Mouse (Mus musculus): ENCODE measurements at regions not wholly inside any gene's neighbourhood (a gene's known extent, or its start where the extent isn't known, plus 50 kb on each side); places are given as distances from the start of the nearest gene placed in this dataset.

DNA sequence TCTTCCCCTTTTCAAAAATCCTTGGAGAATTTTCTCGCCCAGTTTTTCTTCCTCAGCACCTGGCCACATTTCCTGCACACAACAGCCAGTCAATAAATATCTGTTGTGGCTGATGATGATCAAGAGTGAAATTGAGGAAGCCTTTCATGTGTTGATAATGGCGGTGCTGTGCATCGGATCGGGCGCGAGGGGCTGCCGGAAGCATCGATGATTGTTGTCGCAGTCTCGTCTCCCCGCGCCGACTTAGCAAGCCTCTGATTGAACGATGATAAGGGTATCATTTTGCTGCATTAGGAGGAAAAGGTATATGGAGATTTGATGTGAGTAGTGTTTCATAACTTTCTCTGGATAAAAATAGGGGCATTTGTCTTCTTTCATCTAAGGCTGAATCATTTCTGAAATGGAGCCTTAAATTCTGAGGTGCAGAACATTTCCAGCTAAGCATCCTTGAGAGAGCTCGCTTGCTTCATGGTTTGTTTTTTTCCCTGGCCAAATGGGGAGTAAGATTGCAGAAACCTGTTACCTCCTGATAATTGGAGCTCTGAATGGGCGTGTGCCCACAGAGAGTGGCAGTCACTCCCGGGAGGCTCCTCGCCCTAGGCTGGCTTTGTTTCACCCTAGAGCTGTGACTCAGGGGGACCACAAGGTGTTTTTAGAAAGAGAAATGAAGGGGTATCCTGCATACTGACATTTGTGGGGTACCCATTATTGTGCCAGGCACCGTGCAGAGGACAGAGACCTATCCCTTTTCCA is 94.8 kb upstream of the Podxl start:
- DNase-seq, result no peak

DNA sequence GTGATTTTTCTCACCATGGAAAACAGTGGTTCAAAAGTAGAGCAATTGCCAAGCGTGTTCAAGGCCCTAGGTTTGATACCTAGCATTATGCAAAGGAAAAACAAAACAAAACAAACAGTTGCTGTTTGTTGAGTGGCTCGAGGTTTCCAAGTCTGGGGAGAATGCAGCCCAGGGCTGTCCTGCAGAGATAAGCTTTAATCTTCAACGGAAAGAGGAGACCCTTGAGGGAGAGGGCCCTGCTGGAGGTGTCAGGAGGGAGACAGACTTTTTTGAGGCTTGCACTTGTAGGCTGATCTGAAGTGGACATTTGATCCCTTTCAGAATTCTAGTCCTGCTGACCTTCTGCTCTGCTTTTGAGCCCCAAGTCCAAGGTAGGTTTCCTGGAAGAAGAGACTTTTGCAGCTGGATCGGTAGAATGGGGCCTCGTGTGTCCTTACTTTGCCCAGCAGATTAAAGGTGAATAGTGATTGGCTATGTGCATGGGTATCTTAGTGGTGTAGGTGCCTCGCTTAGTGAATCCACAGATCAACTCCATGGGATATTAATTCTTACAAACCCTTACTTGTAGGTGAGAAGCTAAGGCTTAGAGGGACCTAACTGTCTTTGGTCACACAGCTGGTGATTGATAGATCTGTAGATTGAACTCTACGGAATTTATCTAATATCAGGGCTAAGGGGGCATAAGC is 87.2 kb upstream of the Podxl start:
- DNase-seq, result no peak

DNA sequence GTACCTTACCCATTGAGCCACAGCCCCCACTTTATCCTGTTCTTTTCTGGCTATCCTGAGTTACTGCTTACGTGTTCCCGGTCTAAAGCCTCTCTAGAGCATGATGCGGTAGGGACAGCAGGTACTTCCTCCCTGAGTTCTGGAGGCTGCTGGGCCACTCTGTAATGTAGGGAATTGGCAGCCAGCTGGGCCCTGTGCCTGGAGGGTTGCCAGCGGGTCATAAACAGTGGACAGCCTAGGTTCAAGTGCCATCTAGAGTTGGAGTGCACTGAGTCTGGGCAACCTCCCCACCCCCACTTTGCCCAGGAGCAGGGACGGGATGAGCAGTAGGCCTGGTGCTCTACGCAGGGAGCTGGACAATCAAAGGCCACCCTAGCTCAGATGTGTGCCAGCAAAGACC is 81.5 kb upstream of the Podxl start:
- no peak for DNase-seq

DNA sequence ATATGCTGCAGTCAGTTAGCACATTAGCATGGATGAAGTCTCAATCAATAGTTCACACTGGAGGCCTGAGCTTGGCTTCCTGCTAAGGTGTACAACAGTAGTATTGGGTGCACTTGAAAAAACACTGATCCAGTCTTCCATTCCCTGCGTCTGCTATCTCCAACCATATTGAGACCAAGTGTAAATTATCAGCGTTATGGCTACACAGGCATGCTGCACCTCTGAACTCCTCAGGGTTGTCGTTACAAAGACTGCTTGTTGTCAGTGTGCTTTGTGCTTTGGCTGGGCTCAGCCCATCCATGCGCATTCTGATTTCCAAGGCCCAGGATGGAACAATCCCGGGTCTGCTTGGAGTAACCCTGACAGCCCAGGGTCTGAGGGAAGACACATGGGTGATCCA is 80.7 kb upstream of the Podxl start:
- DNase-seq, result no peak

DNA sequence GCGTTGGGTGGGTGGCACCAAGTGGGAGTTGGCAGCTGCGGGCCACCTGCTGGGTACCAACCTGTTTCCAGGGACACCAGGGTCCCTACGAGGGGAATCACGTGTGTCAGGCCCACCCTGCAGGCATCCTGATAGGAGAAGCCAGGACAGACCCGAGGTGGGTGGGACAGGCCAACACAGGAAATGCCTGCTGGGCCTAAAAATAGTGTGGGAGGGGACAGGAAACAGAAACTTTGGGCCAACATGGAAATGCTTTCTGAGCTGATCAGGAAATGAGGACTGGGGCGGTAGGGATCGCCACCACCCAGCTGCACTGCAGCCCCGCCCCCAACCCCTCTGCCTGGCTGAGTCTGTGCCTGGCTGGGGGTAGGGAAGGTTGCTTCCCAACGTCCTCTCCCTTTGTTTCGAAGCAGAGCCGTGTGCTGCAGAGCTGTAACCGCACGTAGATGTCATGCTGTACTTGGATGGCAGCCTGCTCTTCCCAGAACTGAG is 78.7 kb upstream of the Podxl start:
- DNase-seq, result peak; percentile 68

DNA sequence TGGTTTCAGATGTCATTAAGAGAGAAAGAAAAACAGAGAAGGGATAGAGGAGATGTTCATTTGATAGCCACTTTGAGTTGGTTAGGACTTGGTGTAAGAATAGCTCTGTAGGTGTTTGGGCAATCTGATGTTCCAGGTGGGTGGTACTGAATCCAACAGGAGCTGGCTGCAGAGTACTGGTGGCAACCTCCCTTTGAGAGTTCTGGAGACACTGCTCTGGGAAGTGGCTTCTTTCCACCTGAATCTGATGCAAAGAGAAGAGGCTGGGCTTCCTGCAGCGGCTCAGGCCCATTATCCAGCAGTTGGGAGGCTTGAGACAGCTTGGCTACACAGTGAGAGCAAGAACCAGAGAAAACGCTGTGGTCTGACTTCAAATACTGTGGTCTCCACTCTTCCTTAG is 77.0 kb upstream of the Podxl start:
- no peak for DNase-seq

DNA sequence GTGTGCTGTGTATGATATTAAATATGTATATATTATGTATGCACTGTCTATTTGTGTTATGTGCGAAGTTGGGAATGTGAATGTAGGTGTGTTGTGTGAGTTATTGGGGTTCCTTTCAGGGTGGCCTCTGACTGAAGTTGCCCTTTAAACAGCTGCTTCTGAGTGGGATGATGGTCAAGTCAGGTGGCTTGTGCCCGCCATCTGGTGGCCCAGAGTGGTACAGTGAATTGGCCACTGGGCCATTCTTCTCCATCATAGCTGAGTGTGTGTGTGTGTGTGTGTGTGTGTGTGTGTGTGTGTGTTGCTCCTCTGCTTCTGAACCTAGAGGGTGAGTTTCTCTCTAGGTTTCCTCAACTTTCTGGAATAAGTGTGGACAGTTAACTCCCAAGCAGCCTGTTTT is 75.7 kb upstream of the Podxl start:
- DNase-seq, result peak; percentile 85

DNA sequence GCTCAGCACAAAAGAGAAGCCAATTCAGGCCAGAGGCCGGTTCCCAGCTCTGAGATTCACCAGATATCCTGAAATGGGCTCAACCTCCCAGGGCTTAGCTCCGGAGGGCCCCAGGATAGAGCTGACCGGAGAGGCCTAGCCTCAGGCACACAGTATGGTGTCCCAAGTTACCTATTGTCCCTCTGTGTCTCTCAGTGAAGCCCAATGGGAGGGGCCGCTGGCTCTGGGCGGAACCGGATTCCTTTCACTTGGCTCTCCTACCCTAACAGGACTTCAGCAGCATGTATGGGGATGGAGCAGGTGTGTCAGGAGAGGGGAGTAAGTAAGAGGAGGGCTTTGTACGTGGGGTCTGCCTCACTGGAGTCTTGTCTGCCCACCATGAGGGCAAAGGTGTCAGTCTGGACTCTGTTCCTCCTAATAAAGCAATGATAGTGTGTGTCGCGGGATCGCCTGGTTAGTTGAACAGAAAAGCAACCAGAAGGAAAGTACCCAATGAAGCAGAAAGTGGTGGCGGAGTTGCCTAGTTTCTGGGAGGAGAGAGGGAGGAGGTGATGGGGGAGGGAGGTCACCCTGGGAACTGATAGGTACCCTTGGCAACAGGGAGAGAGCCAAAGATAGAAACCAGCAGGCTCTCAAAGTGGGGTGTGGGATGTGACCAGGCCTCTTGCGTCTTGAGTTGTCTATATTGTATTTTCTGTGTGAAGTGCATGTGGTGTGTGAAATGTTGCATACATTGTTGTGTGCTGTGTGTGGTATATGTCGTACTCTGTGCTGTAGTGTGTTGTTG is 74.8 kb upstream of the Podxl start:
- no peak for DNase-seq

DNA sequence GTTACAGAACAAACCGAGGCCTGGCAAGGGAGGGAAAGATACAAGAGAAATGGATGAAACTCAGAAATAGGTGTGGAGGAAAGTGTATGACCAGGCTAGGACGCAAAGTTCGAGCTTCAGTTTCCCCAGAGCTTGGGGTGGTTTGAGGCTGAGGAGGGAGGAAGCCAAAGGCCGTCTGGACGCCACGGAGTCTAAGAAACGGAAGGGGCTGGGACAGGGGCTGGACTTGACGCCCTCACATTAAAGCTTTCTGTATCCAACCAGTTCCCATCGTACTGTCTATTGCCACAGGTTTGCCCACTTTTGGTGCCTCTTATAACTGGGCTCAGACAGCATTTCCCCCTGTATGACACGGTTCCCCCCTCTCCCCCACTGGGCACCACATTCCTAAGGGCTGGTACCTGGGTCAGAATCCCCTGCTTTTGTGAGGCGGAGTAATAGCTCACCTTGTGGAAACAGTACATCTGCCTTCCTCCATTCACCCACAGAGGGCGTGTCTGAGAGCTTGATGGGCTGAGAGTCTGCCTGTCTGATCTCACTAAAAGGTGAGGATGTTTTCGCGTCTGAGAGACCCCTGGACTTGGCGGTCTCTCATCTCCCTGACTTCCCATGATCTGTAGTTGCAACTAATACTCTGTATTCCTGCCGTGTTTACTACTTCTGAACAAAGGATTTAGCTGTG is 73.7 kb upstream of the Podxl start:
- no peak for DNase-seq

DNA sequence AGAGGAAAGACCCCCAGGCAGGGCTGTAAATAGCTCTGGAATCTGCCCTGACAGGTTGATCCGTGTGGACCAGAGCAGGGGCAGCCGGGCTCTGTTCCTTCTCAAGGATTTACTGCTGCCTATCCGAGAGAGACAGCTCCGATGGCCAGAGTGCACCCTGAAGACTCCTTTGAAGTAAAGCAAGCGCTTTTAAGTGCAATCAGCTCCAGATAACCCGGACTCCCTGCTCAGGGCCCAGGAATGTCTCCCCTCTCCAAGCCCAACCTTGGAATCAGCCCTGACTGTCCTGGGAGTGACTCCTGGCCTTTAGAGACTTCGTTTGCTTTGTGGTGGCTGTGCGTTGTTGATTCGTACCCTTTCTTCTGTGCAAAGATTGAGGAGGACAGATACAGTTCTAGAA is 73.2 kb upstream of the Podxl start:
- DNase-seq, result no peak

DNA sequence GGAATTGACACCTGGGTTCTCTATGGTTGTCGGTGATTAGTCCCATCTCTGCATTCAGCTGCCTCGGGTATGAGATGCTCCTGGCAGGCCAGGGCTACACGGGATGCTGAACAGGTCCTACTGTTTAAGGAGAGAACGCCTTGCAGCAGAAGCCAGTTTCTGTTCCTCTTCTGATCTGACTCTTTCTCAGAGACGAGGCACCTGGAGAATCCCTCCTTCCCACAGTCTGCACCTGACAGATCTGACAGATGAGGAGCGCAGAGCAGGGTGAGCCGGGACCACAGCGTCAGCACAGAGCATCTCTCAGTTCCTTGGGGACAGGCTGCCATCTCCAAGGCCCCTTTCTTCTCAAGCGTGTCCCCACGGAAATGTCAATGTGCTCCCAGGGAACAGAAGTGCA is 68.7 kb upstream of the Podxl start:
- DNase-seq, result no peak

DNA sequence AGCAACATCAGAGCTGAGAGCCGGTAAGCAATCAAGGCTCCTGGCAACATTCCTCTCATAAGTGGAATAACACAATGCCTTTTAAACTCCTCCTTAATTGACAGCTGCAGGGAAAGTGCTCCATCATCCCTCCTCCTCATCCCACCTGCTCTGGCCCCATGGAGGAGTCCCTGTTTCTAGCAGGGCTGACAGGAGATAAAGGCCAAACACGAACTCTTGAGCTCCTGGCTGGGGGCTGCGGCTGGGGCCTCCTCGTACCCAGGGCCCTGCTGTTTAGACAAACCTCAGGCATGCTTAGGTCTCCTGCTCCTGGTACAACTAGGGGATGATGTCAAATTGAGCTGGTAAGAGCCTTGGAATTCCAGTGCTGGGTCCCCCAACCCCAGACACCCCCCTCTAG is 66.2 kb upstream of the Podxl start:
- no peak for DNase-seq

DNA sequence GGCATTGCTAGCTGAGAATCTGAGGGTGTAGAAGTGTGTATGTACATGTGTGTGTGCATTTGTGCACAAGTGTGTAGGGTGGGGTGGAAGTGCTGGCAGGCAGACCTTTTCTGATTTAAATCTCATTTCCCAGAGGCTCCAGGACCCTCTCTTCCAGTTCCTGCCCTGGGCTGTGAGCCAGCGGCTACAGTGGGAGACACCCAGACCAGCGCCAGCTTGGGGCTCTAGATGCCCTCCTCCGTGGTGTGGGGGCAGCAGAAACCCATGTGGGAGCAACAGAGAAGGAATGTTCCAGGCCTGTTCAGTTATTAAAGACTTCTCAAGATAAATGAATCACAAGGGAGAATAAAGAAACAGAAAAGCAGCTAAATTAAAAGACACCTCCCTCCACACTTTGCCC is 64.1 kb upstream of the Podxl start:
- no peak for DNase-seq

DNA sequence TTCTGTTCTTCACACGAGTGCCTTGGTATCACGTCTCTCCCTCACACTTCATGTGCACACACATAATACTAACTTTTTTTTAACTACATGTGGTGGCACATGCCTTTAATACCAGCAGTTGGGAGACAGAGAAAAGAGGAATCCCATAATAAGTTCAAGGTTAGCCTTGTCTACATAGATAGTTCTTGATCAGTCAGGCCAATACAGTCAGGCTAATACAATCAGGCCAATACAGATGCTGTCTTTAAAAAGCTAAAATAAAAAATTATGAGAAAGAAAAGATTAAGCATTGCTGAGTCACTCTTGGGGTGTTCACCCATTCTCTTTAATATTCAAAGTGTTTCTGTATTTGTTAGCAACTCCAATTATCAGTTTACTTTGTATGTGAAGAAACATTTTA is 61.3 kb upstream of the Podxl start:
- no peak for DNase-seq

DNA sequence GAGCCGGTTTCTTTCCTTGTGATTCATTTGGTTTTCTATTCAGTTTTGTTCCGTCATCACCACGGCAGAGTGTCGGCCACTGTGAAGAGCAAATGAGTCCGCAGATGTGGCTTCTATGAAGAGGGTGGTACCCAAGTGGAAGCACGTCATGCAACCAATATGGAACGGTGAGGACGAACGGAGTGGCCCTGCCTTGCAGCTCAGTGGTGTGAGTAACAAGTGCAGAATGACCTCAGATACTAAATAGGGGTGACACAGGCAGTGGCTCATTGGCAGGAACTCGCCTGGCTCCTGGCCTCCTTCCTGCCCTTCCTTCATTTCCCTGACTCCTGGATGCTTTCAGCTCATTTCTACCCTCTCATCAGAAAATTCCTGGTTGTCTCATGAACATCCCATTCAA is 60.6 kb upstream of the Podxl start:
- no peak for DNase-seq

DNA sequence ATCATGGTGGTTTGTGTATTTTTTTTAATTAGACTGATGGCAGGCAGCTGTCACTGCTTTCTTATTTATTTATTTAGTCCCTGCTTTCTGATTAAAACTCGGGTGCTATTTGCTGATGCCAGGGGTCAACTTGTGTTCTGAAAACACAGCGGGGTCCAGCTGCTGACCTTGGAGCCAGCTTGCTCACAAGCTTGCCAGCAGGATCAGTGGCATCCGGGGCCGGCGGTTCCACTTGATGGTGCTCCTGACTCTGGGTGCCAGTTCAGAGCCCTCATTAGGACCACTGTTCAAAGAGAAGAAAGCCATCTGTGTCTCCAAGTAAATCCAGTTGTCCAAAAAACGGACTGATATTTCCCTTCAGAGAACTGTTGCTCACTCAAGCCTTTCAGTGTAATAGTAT is 57.2 kb upstream of the Podxl start:
- DNase-seq, result no peak

DNA sequence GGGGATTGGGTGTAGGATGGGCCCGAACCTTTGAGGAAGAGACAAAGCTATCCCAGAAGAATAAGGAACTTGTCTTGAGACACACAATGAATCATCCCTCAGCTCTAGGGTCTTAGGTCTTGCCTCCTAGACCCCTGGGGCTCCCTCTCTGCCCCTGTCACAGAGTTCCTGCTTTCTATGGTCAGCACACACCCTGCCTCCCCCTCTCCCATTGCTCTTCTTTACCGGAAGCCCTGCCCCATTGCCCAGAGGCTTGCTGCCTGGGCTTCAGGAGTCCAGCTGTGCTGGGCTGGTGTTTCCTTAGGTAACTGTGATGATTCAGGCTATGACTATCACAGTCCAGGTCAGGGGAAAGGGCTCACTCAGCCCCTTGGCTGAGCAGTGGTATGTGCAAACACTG is 55.1 kb upstream of the Podxl start:
- no peak for DNase-seq

DNA sequence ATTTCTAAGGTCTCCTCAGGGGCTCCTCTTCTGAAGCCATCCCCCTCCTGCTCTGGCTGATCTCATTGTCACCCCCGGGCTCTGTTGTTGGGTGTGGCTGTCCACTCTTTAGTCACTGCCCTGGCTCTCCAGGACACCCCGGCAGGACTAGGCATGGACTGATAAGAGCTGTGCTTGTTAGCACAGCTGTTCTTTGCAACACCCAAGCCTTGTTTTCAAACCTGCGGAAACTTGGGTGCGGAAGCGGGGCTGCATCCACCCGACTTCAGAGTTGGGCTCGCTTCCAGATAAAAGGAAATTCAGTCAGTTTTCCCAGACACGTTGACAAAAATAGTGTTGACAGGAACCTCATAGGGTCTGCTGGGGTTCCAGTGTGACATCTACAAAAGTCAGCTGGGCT is 53.6 kb upstream of the Podxl start:
- DNase-seq, result no peak

DNA sequence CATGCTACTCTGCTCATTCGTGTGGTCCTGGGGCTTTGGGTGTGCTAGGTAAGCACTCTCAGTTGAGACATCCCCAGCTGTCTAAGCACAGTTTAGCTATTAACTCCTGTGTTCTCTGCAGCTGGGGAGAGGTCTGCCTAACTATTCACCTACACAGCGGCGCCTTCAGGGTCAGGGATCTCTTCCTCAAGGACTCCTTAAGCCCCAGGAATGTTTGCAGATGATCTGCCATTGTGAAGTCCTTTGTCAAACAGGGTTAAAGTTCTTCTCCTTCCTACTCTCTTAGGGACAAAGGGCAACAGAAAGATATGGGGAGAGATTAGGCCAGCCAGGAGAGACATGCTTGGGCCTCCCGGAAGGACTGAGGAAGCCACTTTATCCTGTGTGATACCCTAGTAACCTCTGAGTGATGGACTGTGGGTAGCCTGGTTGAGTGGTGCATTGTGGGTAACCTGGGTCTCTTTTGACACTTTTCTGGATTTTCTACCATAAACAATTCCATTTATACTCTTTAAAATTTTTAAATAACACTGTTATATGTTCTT is 51.7 kb upstream of the Podxl start:
- no peak for DNase-seq

DNA sequence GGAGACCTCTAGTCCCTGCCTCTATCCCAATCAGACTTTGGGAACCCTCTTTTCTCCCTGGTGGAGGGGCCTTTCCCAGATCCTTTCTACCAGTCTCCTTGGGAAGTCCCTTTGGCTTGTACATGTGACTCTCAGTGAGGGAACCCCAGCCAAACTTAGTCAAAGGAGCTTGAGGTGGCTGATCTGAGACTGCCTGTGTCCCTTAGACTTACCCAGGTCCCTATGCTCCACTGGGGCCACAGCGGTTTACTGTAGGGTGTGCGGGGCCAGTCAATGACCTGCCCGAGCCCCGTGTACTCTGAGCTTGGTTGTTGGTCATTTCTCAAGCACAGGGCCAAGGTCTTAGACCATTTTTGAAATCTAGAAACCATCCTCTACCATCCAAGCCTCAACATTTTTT is 50.8 kb upstream of the Podxl start:
- DNase-seq, result no peak

DNA sequence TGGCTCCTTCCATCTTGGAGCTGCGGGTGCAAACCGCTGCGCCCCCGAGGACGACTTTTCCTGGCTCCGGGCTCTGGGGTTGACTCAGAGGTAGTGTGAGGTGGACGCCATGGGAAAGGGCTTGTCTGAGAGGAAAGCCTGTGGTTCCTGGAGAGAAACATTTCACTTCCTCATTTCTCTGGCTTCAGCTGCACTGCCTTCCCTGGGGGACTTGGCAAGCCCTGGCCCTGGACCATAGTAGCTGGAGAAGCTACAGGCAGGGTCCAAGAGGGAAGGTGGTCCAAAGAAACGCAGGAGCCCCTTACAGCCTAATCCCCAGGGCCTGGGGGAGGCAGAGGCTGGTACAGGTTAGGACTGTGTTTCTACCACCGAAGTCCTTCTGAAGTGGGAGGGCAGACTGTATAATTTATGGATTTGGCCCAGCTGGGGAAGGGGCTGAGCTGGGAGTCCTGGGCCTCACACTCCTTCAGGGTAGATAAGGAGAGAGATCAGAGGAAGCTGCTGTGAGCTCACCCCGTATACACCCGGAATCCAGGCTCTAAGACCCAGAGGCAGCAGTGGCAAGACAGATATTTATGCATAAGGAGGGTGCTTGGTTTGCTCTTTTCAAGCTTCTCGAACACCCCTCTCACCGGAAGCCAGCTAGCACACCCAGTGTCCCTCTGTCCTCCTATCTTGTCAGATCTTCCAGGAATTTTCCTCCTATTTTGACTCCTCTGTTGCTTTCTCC is 50.0 kb upstream of the Podxl start:
- DNase-seq, result no peak

Data from adrenal gland, postnatal 10 days (tissue).